Mouse (Mus musculus) liver, postnatal 0 days (tissue): ENCODE measurements at regions not wholly inside any gene's neighbourhood (a gene's known extent, or its start where the extent isn't known, plus 50 kb on each side); places are given as distances from the start of the nearest gene placed in this dataset.

ENCODE experiments used
- CTCF ChIP-seq: sonication (generic); IDR thresholded peaks from 2 replicates; pipeline ENCODE4 v1.5.1; 2016; ENCODE audit warnings: antibody characterized with exemption, low read depth
- EP300 ChIP-seq: IDR thresholded peaks from 2 replicates; pipeline ENCODE4 v1.6.1; 2016; ENCODE audit warnings: antibody characterized with exemption, low read depth, mild to moderate bottlenecking

GRCm38 (mm10) chr2:159334711-159335110, 540.1 kb downstream of the Dhx35 start:
- TF ChIP-seq CTCF (no peak), EP300 (no peak)
